Mouse (Mus musculus): Measurements from ENCODE around the gene Degs2.

Gene Degs2

GRCm38 (mm10) chr12:108646234-108646633 lies 55.9 kb downstream of the Degs2 start:
- no peak for DNase-seq

GRCm38 (mm10) chr12:108642019-108642418 lies 60.1 kb downstream of the Degs2 start:
- no peak for DNase-seq

- DNase-seq = no peak
These were observed 63.0 kb downstream of the Degs2 start for GRCm38 (mm10) chr12:108639126-108639525.

DNA sequence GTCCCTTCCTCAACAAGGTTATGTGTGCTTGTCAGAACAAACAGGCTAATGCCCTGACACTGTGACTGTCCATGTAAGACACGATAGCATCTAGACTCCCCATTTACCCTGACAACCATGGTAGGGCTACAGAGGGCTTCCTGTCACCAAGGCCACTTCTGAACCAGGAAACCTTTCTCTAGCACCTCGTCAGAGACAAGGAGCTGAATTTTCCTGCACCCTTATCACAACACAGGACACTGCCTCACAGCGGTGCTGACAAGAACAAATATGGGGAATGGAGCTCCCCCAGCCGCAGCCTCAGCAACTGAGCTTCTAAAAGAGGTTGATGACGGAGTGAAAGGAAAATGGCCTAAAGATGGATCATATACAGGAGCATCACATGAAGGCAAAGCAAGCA lies 64.7 kb downstream of the Degs2 start:
- DNase-seq = no peak

DNA sequence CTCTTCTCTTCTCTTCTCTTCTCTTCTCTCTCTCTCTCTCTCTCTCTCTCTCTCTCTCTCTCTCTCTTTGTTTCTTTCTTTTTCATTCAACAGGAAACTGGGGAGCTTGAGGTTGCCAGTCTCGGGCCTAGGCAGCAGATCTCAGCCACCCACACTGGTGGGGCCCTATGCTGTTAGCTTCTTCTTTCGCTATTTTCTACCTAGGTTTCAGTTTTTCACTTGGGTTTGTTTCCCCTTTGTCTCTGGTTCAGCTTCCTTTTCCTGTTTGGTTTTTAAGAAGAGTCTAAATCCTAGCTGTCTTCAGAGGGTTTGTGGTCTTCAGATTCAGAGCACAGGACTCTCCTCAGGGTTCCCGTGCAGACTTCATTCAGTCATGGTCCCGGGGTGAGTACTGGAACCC lies 66.6 kb downstream of the Degs2 start:
- no peak for DNase-seq

GRCm38 (mm10) chr12:108634031-108634430 lies 68.1 kb downstream of the Degs2 start:
- DNase-seq = no peak

GRCm38 (mm10) chr12:108632501-108632900 lies 69.6 kb downstream of the Degs2 start:
- DNase-seq = no peak

DNA sequence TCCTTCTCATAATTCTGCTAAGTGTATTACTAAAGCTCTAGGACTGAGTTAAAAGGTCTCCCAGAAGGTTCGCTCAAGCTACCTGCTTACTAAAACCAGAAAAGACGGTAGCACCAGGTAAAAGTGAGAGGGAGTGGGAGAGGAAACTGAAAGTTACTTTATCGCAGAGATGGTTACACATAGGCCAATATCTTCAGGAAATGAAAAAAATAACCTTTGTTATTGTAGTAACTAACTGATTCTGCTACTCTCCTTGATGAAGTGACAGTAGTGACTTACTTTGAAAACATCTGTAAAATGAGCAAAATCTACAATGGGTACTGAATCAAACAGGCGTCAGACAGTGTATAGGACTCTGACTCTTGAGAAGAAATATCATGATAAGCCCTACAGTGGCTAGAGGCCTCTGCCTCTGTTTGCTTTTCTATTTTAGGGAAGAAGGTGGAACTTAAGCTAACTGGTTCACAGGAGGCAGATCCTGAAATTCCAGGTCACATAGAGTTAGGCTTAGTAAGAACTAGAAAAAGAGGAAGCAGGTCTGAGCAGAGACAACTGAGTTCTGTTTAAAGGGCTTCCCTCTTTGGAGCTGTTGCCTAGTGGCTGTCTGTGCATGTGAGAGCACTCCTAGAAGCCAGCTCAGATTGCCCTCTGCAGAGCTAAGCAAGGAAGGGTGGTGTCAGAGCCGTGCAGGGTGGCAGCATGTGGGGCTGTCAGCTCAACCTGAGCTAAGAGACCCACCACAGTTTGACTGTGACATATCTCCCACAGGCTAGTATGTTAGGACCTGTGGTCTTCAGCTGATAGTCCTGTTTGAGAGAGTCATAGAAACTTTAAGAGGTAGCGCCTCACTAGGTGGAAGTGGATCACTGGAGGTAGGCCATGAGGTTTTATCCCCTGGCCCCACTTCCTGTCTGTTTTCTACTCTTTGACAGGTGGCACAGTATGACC lies 71.1 kb downstream of the Degs2 start:
- DNase-seq = no peak

DNA sequence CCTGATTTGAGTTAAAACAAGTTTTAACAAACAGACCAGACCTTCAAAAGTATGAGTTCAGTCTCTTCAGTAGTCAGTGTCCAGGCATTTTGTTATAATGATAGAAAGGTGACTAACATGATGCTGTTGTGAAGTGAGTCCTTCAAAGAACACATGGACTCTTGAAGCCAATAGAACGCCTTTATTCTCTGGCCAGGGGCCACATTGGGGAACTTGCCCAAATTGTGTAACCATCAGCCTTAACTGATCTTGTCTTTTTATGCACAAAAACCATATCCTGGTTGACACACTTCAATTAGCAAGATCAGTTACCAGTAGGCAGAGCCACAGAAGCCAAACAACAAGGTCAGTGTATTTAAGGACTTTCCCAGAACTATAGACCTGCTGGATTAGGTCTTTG lies 72.6 kb downstream of the Degs2 start:
- DNase-seq = no peak
